Mouse (Mus musculus): ENCODE measurements around the gene Pramef25. TPM values are rescaled to one million over a fixed set of nuclear protein-coding genes. Genes with fewer than 3 reads are reported as not detected.

Gene Pramef25
- not detected for polyA plus RNA-seq (2014; fragmentation: Illumina TruSeq; extraction: RNeasy Lipid Tissue Mini Kit (QIAGEN cat#74804); ENCODE audit: low replicate concordance)

DNA sequence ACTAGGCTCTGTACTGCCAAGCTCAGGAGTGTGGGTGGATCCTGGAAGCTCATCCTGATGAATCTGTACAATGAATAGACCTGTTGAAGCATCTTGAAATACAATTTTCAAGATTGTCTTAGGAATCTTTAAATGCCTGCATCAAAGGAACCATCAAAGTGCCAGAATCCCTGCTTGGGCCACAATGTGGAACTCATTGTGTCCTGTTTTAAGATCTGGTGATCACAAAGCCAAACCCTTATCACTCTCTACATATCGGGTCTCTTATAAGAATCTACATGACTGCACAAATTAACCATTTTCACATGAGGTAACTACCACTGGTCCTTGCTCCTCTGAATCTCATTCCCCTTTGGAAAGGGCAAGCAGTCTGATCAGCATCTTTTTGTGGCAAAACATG, at the start of gene Pramef25:
TSS of gene Pramef25 (minus strand) at position 101 of the 400 bp plus-strand sequence.

DNA sequence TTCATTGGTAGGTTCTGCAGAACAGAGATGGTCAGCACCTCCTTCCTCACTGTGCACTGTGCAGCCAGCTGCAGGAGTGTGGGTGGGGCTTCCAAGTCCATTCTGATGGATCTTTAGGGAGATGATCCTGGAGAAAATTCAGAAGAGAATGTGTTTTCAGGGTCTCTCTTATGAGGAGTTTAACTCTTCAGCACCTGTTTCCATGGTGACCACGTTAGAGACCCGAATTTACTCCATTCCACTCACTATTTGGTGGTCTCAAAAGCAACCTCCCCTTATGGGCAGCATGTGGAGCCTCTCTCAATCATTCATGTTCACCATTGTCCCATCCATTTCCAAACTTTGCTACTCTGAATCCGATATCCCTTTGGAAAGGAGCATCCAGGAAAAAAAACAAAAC, 43.5 kb upstream of the Pramef25 start, which contains the start of gene Pramef17:
TSS of gene Pramef17 (minus strand) at position 101 of the 400 bp plus-strand sequence.

DNA sequence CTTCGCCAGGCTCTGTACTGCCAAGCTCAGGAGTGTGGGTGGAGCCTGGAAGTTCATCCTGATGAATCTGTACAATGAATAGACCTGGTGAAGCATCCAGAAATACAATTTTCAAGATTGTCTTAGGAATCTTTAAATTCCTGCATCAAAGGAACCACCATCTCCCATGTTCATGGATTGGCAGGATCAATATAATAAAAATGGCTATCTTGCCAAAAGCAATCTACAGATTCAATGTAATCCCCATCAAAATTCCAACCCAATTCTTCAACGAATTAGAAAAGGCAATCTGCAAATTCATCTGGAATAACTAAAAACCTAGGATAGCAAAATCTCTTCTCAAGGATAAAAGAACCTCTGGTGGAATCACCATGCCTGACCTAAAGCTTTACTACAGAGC, 16.0 kb upstream of the Pramef25 start, which contains the start of gene Gm13101:
TSS of gene Gm13101 (minus strand) at position 101 of the 400 bp plus-strand sequence.

DNA sequence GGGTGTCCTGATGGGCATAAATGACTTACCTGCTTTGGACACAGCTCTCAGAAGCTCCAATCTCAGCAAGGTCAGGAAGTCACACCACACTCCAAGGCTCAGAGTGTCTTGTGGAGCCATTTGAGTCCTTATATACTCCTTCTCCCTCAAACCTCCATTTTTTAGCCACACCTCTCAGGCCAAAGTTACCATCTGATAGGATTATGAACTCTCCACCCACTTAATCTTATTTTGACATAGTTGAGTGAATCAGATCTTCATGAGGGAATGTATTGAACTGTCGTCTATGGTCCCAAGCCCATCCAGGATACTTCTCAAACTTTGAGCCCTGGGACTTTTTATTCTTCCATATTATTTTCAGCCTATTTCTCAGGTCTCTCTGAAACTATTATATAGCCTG, 50.5 kb downstream of the Pramef25 start, which contains the start of gene Pramef6:
TSS of gene Pramef6 (minus strand) at position 101 of the 400 bp plus-strand sequence.

Other genes with a start within 250 kb of the Pramef25 start
- not detected for gene Gm13089, start 248.3 kb downstream of the Pramef25 start, polyA plus RNA-seq (2014; fragmentation: Illumina TruSeq; extraction: RNeasy Lipid Tissue Mini Kit (QIAGEN cat#74804); ENCODE audit: low replicate concordance)
- gene Gm13078, start 231.6 kb downstream of the Pramef25 start, polyA plus RNA-seq (2014; fragmentation: Illumina TruSeq; extraction: RNeasy Lipid Tissue Mini Kit (QIAGEN cat#74804); ENCODE audit: low replicate concordance), result not detected
- not detected for gene Gm13023, start 161.7 kb downstream of the Pramef25 start, polyA plus RNA-seq (2014; fragmentation: Illumina TruSeq; extraction: RNeasy Lipid Tissue Mini Kit (QIAGEN cat#74804); ENCODE audit: low replicate concordance)
- gene Gm13084, start 134.9 kb downstream of the Pramef25 start, polyA plus RNA-seq (2014; fragmentation: Illumina TruSeq; extraction: RNeasy Lipid Tissue Mini Kit (QIAGEN cat#74804); ENCODE audit: low replicate concordance), result not detected
- not detected for gene Gm13103, start 104.5 kb downstream of the Pramef25 start, polyA plus RNA-seq (2014; fragmentation: Illumina TruSeq; extraction: RNeasy Lipid Tissue Mini Kit (QIAGEN cat#74804); ENCODE audit: low replicate concordance)
- gene Pramef6, start 50.6 kb downstream of the Pramef25 start, polyA plus RNA-seq (2014; fragmentation: Illumina TruSeq; extraction: RNeasy Lipid Tissue Mini Kit (QIAGEN cat#74804); ENCODE audit: low replicate concordance), result not detected
- not detected for gene Gm13101, start 15.9 kb upstream of the Pramef25 start, polyA plus RNA-seq (2014; fragmentation: Illumina TruSeq; extraction: RNeasy Lipid Tissue Mini Kit (QIAGEN cat#74804); ENCODE audit: low replicate concordance)
- gene Pramef17, start 43.4 kb upstream of the Pramef25 start, polyA plus RNA-seq (2014; fragmentation: Illumina TruSeq; extraction: RNeasy Lipid Tissue Mini Kit (QIAGEN cat#74804); ENCODE audit: low replicate concordance), result not detected
- not detected for gene Pramel4, start 108.1 kb upstream of the Pramef25 start, polyA plus RNA-seq (2014; fragmentation: Illumina TruSeq; extraction: RNeasy Lipid Tissue Mini Kit (QIAGEN cat#74804); ENCODE audit: low replicate concordance)
- gene Gm13102, start 155.5 kb upstream of the Pramef25 start, polyA plus RNA-seq (2014; fragmentation: Illumina TruSeq; extraction: RNeasy Lipid Tissue Mini Kit (QIAGEN cat#74804); ENCODE audit: low replicate concordance), result not detected
- gene Oog3, start 211.6 kb upstream of the Pramef25 start, polyA plus RNA-seq (2014; fragmentation: Illumina TruSeq; extraction: RNeasy Lipid Tissue Mini Kit (QIAGEN cat#74804); ENCODE audit: low replicate concordance), result not detected
- not detected for gene Oog2, start 239.7 kb upstream of the Pramef25 start, polyA plus RNA-seq (2014; fragmentation: Illumina TruSeq; extraction: RNeasy Lipid Tissue Mini Kit (QIAGEN cat#74804); ENCODE audit: low replicate concordance)